Mouse (Mus musculus) embryonic fibroblast, embryonic 13.5 days (primary cell): ENCODE results near the gene Dennd1a.

ENCODE experiments used
- CTCF ChIP-seq: IDR thresholded peaks from 2 replicates; pipeline ENCODE4 v1.5.1; 2011; ENCODE audit warnings: mild to moderate bottlenecking, control low read depth, low read length, moderate library complexity, borderline replicate concordance; ENCODE audit not compliant: insufficient read depth
- POLR2A ChIP-seq: IDR thresholded peaks from 2 replicates; pipeline ENCODE4 v1.6.1; 2011; ENCODE audit warnings: low read depth, mild to moderate bottlenecking, control low read depth, low read length, moderate library complexity

DNA sequence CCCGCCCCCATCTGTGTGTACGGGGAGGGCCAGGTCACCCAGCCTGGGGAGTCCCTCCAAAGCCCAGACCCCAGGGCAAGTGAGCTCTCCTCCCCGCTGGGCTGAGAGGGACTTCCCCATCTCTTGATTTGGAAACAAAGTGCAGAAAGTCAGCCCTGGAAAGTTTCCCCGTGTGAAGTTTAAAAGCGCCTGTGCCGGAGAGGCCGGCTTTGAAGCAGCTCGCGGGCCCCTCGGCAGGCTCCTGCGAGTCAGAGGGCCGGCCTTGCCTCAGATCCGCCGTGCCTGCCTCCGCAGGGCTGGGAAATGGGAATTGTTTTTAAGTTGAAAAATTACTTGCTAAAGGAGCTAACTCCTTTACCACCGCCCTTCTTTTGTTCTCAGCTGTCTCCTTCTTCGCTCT is 49.4 kb upstream of the Dennd1a start:
- TF ChIP-seq CTCF (no peak), POLR2A (no peak)
